Mouse (Mus musculus) midbrain, embryonic 14.5 days (tissue): ENCODE data around the gene Lelp1. TPM values are rescaled to one million over a fixed set of nuclear protein-coding genes. Genes with fewer than 3 reads are reported as not detected.
A peak's percentile ranks its signal among the peaks of the same experiment; 100 is the strongest.

Experiments used
- ATAC-seq: fragments of 200-750 bp; cut with Nextera tagmentation; 2 replicates; pipeline ENCODE4 v1.8.0; 2017; ENCODE audit warnings: moderate number of reproducible peaks, moderate library complexity; ENCODE audit not compliant: low FRiP score, low TSS enrichment
- DNase-seq: peaks from one replicate; pipeline ENCODE4 v3.0.0-alpha.2; 2015
- H3K27ac ChIP-seq: fragments of 300-500 bp; sonication (generic); replicated peaks from 2 replicates; pipeline ENCODE4 v1.5.1; 2014; ENCODE audit warnings: mild to moderate bottlenecking, low read depth, low read length, moderate library complexity
- H3K27me3 ChIP-seq: fragments of 300-500 bp; sonication (generic); 2 replicates; pipeline ENCODE4 v1.6.1; 2014; ENCODE audit warnings: low read length, control low read depth, mixed read lengths; ENCODE audit not compliant: control insufficient read depth, insufficient read depth
- H3K36me3 ChIP-seq: fragments of 300-500 bp; sonication (generic); 2 replicates; pipeline ENCODE4 v1.6.1; 2014; ENCODE audit warnings: low read length, control low read depth; ENCODE audit not compliant: control insufficient read depth, insufficient read depth
- H3K4me1 ChIP-seq: fragments of 300-500 bp; sonication (generic); 2 replicates; pipeline ENCODE4 v1.6.1; 2014; ENCODE audit warnings: mild to moderate bottlenecking, antibody characterized with exemption, low read length, control low read depth; ENCODE audit not compliant: control insufficient read depth, insufficient read depth
- H3K4me2 ChIP-seq: fragments of 300-500 bp; sonication (generic); 2 replicates; pipeline ENCODE4 v1.6.1; 2014; ENCODE audit warnings: mild to moderate bottlenecking, low read length, moderate library complexity
- H3K4me3 ChIP-seq: fragments of 300-500 bp; sonication (generic); replicated peaks from 2 replicates; pipeline ENCODE4 v1.5.1; 2014; ENCODE audit warnings: low read depth, low read length
- H3K9ac ChIP-seq: fragments of 300-500 bp; sonication (generic); replicated peaks from 2 replicates; pipeline ENCODE4 v1.6.1; 2014; ENCODE audit warnings: mild to moderate bottlenecking, low read length, moderate library complexity
- H3K9me3 ChIP-seq: fragments of 300-500 bp; sonication (generic); 2 replicates; pipeline ENCODE4 v1.6.1; 2016; ENCODE audit warnings: low read length, control low read depth, mixed read lengths; ENCODE audit not compliant: control insufficient read depth
- WGBS: fragments of 180-500 bp; shearing (Covaris S2); extraction: QIAGEN DNeasy Blood & Tissue Kit; methylation state at CpG from one replicate; pipeline ENCODE4 v1.1.7; 2014; 5-methylcytosine and 5-hydroxymethylcytosine counted together
- polyA plus RNA-seq: library from polyadenylated mRNA; unstranded; fragments of >200 nt; fragmentation: Nextera tagmentation; extraction: Ambion mirVana; gene quantifications from 2 replicates; pipeline ENCODE4 v1.2.1, GENCODE M21; 2014

Lelp1 gene
- not detected in 2 replicates for polyA plus RNA-seq

DNA sequence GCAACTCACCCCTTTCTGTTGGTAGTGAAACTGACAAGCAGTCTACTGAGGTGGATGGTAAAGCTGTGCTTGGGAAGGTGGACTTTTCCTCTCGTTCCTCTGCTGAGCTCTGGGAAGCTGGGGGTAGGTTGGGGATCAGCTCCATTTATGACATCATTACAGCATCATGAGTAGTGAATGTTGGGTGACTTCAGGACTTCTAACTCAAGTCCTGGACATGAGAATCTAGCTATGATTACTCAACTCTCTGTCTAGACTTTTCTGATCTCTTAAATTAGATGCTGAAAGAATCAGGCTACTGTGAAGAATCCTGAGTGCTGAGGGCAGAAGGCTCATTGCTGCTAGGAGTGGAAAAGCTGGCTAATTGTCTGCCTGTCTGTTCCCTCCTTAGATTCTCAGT is at the start of gene Lelp1:
Gene Lelp1 (minus strand): TSS at position 101 of the 400 bp plus-strand sequence.
- ATAC-seq (no peak), DNase-seq (no peak)
- Histone ChIP-seq H3K27ac (no peak within 1 kb of the TSS), H3K36me3 (no peaks in the 10 kb centered on the region), H3K9me3 (no peaks in the 10 kb centered on the region), H3K4me1 (no peaks in the 10 kb centered on the region), H3K27me3 (no peaks in the 10 kb centered on the region), H3K4me2 (no peak within 1 kb of the TSS), H3K4me3 (no peak within 1 kb of the TSS), H3K9ac (no peak within 1 kb of the TSS)
- WGBS = 74% methylated on average over 1 of the region's 1 CpGs

DNA sequence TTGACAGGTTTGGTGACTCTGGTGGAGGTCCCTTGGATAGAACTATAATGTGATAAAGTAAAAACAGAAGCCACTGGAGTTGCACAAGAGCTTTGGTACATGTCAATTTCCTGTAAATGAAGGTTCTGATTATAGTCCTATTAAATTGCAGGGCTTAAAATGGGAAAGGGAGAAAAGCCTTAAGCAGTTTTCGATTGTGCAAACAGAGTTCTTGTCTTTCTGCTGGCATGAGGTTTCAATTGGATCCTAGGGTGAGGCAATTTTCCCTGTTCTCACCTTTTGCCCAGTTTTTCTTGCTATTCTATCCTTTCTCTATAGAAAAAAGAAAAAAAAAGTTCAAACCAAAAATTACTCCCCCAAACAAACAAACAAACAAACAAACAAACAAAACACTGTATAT is 34.3 kb upstream of the Lelp1 start:
- 81% methylated on average over 1 of the region's 1 CpGs for WGBS
- no peak for DNase-seq
- no peaks in the 10 kb centered on the region for H3K9me3 ChIP-seq
- ATAC-seq = no peak
- no peak overlapping the region for H3K4me3 ChIP-seq
- H3K27ac ChIP-seq = no peak overlapping the region
- no peaks in the 10 kb centered on the region for H3K27me3 ChIP-seq
- H3K4me2 ChIP-seq = no peak overlapping the region
- H3K9ac ChIP-seq = no peak overlapping the region
- no peaks in the 10 kb centered on the region for H3K36me3 ChIP-seq
- H3K4me1 ChIP-seq = no peaks in the 10 kb centered on the region

DNA sequence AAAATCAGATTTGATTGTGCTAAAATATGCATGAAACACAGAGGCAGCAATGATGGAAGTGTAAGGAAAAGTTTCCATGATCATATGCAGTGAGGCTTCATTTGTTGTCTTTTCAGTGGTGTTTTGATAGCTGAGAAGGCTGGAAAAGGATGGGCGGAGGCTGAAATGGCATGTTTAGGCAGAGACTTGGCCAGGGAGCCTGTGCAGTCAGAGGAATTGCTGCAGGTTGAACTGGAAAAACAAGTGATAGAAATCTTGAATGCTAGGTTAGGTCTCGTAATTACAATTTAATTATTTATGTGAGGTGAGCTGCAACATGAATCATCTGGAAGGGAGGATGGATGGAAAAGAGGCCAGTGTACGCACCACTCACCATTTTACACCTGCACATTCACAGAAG is 27.3 kb upstream of the Lelp1 start:
- H3K36me3 ChIP-seq = no peaks in the 10 kb centered on the region
- H3K4me2 ChIP-seq = no peak overlapping the region
- H3K9me3 ChIP-seq = no peaks in the 10 kb centered on the region
- no peaks in the 10 kb centered on the region for H3K27me3 ChIP-seq
- DNase-seq = no peak
- no peak overlapping the region for H3K4me3 ChIP-seq
- WGBS = 91% methylated on average over 3 of the region's 3 CpGs
- no peaks in the 10 kb centered on the region for H3K4me1 ChIP-seq
- no peak overlapping the region for H3K9ac ChIP-seq
- no peak overlapping the region for H3K27ac ChIP-seq
- ATAC-seq = no peak

DNA sequence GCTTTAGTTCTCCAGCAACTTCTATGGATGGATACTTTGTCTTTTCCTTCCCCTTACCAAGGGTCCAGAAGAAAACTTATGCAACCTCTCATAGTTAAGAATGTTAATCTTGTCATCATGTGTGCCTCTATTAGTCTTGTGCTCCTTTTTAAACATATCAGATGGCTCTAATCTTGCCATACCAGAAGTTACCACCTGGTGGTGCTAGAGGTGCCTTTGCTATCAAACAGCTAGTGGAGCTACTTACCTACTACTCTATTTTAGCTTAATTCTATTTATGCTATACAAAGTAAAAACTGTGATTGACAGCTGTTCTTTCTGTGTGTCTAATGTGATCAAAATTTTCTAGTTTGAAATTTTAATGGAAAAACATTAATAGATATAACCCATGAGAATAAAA is 10.8 kb upstream of the Lelp1 start:
- Histone ChIP-seq H3K4me2 (no peak overlapping the region), H3K4me3 (no peak overlapping the region), H3K4me1 (no peaks in the 10 kb centered on the region), H3K27me3 (no peaks in the 10 kb centered on the region), H3K27ac (no peak overlapping the region), H3K36me3 (no peaks in the 10 kb centered on the region), H3K9ac (no peak overlapping the region), H3K9me3 (no peaks in the 10 kb centered on the region)
- DNase-seq (peak; percentile 86), ATAC-seq (no peak)

DNA sequence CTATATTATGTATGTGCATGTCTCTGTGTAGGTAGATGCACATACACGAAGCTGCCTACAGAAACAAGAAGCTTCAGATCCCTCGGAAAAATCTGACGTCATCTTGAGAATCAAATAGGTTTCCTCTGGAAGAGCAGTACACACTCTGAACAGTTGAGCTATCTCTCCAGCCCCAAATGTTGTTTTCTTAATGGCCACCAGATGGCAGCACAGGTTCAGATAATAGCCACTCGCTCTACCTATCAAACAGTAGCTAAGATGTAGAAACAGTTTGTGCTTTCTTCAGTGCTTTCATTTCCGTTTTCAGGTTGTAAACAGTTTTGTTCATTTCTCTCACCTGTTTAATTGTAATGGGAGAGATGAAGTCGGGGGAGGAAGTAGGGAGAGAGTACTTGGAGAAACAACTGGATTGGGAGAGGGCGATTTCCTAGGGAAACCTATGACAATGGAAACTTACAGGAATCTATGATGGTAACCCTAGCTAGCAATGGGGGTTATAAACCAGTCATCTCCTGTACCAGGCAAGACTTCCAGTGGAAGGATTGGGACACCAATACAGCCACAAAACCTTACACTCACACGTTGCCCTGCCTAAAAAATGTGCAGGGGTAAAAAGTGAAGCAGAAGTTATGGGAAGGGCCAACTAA is 8.2 kb upstream of the Lelp1 start:
- WGBS = 22% methylated on average over 8 of the region's 8 CpGs
- H3K9me3 ChIP-seq = no peaks in the 10 kb centered on the region
- no peak overlapping the region for H3K9ac ChIP-seq
- no peaks in the 10 kb centered on the region for H3K4me1 ChIP-seq
- H3K27ac ChIP-seq = no peak overlapping the region
- H3K27me3 ChIP-seq = no peaks in the 10 kb centered on the region
- no peak overlapping the region for H3K4me3 ChIP-seq
- H3K36me3 ChIP-seq = no peaks in the 10 kb centered on the region
- H3K4me2 ChIP-seq = peak overlapping the region; percentile 31
- DNase-seq = peak; percentile 91
- ATAC-seq = peak; percentile 89

DNA sequence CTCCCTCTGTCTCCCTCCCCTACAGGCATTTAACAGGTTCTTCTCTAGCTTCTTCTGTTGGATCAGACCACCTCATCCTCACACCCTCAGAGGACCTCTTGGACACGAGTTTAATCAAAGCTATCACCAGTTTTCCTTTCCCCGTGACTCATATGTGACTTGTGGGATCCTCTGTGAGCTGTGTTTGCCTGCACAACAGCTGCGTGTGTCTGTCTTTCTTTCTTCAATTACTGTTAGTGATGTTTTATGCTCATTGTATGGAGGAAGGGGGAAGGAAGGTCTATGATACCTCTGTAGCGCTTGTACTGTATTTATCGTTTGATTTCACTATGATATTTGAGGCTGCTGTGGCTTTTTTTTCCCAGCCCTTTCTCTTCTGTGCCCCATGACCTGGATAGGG is 5.4 kb upstream of the Lelp1 start:
- H3K9ac ChIP-seq = no peak overlapping the region
- DNase-seq (no peak), ATAC-seq (no peak)
- WGBS = 76% methylated on average over 5 of the region's 5 CpGs
- H3K4me1 ChIP-seq = no peaks in the 10 kb centered on the region
- H3K36me3 ChIP-seq = no peaks in the 10 kb centered on the region
- H3K4me3 ChIP-seq = no peak overlapping the region
- no peaks in the 10 kb centered on the region for H3K27me3 ChIP-seq
- H3K27ac ChIP-seq = no peak overlapping the region
- H3K9me3 ChIP-seq = no peaks in the 10 kb centered on the region
- no peak overlapping the region for H3K4me2 ChIP-seq

DNA sequence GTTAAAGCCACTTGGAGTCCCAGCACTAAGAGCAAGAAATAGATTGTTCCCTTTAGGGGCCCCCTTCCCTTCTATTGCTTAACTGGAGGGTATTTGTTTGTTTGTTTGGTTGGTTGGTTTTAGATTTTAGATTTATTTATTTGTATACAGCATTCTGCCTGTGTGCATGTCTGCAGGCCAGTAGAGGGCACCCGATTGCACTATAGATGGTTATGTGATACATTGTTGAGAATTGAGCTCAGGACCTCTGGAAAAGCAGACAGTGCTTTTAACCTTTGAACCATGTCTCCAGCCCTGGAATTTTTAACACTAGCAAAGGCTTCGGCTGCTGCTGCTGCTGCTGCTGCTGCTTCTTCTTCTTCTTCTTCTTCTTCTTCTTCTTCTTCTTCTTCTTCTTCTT is 4.9 kb upstream of the Lelp1 start:
- no peaks in the 10 kb centered on the region for H3K9me3 ChIP-seq
- H3K9ac ChIP-seq = no peak overlapping the region
- 64% methylated on average over 2 of the region's 2 CpGs for WGBS
- H3K4me1 ChIP-seq = no peaks in the 10 kb centered on the region
- DNase-seq (peak; percentile 40), ATAC-seq (no peak)
- no peaks in the 10 kb centered on the region for H3K36me3 ChIP-seq
- H3K27me3 ChIP-seq = no peaks in the 10 kb centered on the region
- no peak overlapping the region for H3K4me2 ChIP-seq
- H3K27ac ChIP-seq = no peak overlapping the region
- no peak overlapping the region for H3K4me3 ChIP-seq

DNA sequence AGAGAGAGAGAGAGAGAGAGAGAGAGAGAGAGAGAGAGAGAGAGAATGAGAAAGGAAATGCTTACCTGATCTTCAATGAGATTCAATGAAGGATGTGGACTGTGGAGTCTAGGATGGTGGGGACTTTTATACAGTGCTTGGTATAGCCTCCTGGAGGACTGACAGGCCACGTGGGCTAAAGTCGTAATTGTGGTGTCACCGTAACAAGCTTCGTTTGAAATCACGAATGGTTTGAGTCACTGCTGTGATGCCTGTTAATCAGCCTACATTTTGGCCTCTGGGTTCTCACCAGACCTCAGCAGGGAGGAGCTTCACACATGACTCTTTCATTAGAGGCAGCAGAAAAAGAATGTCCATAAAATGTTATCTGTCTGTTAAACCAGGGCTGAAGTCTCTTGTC is 18.7 kb downstream of the Lelp1 start, which contains the start of gene Prr9:
Gene Prr9 (minus strand): TSS at position 101 of the 400 bp plus-strand sequence.
- 86% methylated on average over 5 of the region's 5 CpGs for WGBS
- H3K9ac ChIP-seq = no peak within 1 kb of the TSS
- no peak within 1 kb of the TSS for H3K4me3 ChIP-seq

DNA sequence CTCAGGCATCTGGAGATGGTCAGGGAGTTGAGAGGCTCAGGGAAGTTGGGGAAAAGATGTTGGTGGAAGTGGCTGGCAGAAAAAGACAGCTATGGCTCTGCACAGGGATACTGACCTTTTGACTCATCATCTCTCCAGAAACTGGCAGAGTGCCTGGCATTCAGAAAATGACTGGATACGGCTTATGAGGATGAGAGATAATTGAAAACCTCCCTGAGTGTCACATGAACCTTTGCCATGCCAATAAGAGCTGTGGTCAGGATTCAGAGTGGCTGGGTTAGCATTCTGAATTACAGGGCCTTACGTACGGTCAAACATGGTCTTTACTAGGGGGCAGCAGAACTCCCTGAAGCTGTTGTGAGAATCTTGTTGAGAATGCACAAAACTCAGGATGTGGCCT is 21.6 kb downstream of the Lelp1 start:
- no peaks in the 10 kb centered on the region for H3K4me1 ChIP-seq
- no peak overlapping the region for H3K27ac ChIP-seq
- H3K4me2 ChIP-seq = no peak overlapping the region
- H3K4me3 ChIP-seq = no peak overlapping the region
- no peaks in the 10 kb centered on the region for H3K9me3 ChIP-seq
- no peaks in the 10 kb centered on the region for H3K36me3 ChIP-seq
- no peak for ATAC-seq
- 84% methylated on average over 3 of the region's 3 CpGs for WGBS
- H3K27me3 ChIP-seq = no peaks in the 10 kb centered on the region
- H3K9ac ChIP-seq = no peak overlapping the region
- no peak for DNase-seq

More for the DNA sequence above, 18.7 kb downstream of the Lelp1 start, which contains the start of gene Prr9:
- Histone ChIP-seq H3K27ac (no peak within 1 kb of the TSS), H3K36me3 (no peaks in the 10 kb centered on the region), H3K9me3 (no peaks in the 10 kb centered on the region), H3K4me1 (no peaks in the 10 kb centered on the region), H3K27me3 (no peaks in the 10 kb centered on the region), H3K4me2 (no peak within 1 kb of the TSS)
- ATAC-seq (no peak), DNase-seq (no peak)
